In genomic region chr1:171329433-171330215, GRCm38 (mm10) we compare ENCODE assay signal across 8 mouse cellular contexts. TPM values are rescaled to one million over a fixed set of nuclear protein-coding genes. Genes with fewer than 3 reads are reported as not detected.
DNase-seq lines count a peak whose midpoint lies in the region; ATAC-seq and TF ChIP-seq lines count a peak whose summit lies in the region.

No protein-coding gene starts in this region.

- H3K27me3 ChIP-seq in hindbrain, postnatal 0 days (ENCODE audit: insufficient read depth, low read length), result no peaks in the 10 kb centered on the region
- no peaks in the 10 kb centered on the region for H3K27me3 ChIP-seq in liver, postnatal 0 days (ENCODE audit: insufficient read depth, low read length)

- peak overlapping the region; percentile 88 for H3K4me3 ChIP-seq in bone marrow macrophage, adult 2 months (ENCODE audit: insufficient read depth, low read length)
- H3K4me3 ChIP-seq in hindbrain, postnatal 0 days (ENCODE audit: low read length), result peak overlapping the region; percentile 89
- peak overlapping the region; percentile 91 for H3K4me3 ChIP-seq in liver, postnatal 0 days (ENCODE audit: low read depth, low read length)

- TF ChIP-seq POLR2A in bone marrow macrophage, adult 2 months (IDR thresholded peaks at IDR 0.05; ENCODE audit: borderline replicate concordance, low read depth, low read length), result no peak

- no peaks in the 10 kb centered on the region for H3K9me3 ChIP-seq in hindbrain, postnatal 0 days (ENCODE audit: low read length)
- no peaks in the 10 kb centered on the region for H3K9me3 ChIP-seq in liver, postnatal 0 days (ENCODE audit: low read length)

- H3K9ac ChIP-seq in hindbrain, postnatal 0 days (replicated peaks; ENCODE audit: low read length), result peak overlapping the region; percentile 93
- peak overlapping the region; percentile 93 for H3K9ac ChIP-seq in liver, postnatal 0 days (replicated peaks)

- peak overlapping the region; percentile 93 for H3K27ac ChIP-seq in bone marrow macrophage, adult 2 months (ENCODE audit: insufficient read depth, low read depth, low read length)
- peak overlapping the region; percentile 99 for H3K27ac ChIP-seq in hindbrain, postnatal 0 days
- peak overlapping the region; percentile 99 for H3K27ac ChIP-seq in liver, postnatal 0 days (ENCODE audit: low read depth)

- WGBS in hindbrain, postnatal 0 days, result 1% methylated on average over 47 of the region's 61 CpGs
- under 1% methylated on average over 51 of the region's 61 CpGs for WGBS in liver, postnatal 0 days (ENCODE audit: insufficient replicate concordance)

- TF ChIP-seq CTCF in bone marrow macrophage, adult 2 months (IDR thresholded peaks at IDR 0.05; ENCODE audit: low read depth, low read length), result no peak
- TF ChIP-seq CTCF in hindbrain, postnatal 0 days (IDR thresholded peaks at IDR 0.05; ENCODE audit: low read depth), result no peak
- TF ChIP-seq CTCF in liver, postnatal 0 days (IDR thresholded peaks at IDR 0.05; ENCODE audit: low read depth), result no peak

- peak; percentile 32 to 58 for DNase-seq in thymus, adult 18-20 months
- DNase-seq in thymus, postnatal 36 days, result no peak
- peak; percentile 46 for DNase-seq in hindbrain, postnatal 0 days (ENCODE audit: low spot score)
- DNase-seq in liver, postnatal 0 days, result no peak
- peak; percentile 88 for DNase-seq in retina, embryonic 14.5 days (ENCODE audit: low spot score)
- no peak for DNase-seq in ovary, postnatal 36 days (ENCODE audit: low spot score)

- peak overlapping the region; percentile 77 for H3K4me2 ChIP-seq in hindbrain, postnatal 0 days (ENCODE audit: low read depth, low read length)
- H3K4me2 ChIP-seq in liver, postnatal 0 days (ENCODE audit: low read depth, low read length), result peak overlapping the region; percentile 93

- peak; percentile 59 for ATAC-seq in erythroid progenitor cell, adult 5-6 weeks (replicated peaks; ENCODE audit: low FRiP score, poor library complexity, severe bottlenecking)
- ATAC-seq in hindbrain, postnatal 0 days, result peak; percentile 89
- ATAC-seq in liver, postnatal 0 days, result peak; percentile 18

- no peaks in the 10 kb centered on the region for H3K36me3 ChIP-seq in hindbrain, postnatal 0 days (ENCODE audit: insufficient read depth, low read length)
- 0 out of 2 replicates have a peak, but pooled peaks cover 2% of the 10 kb centered on the region for H3K36me3 ChIP-seq in liver, postnatal 0 days (replicated peaks; ENCODE audit: insufficient read depth, low read length)

- H3K4me1 ChIP-seq in bone marrow macrophage, adult 2 months (ENCODE audit: control insufficient read depth, insufficient read depth, low read length), result peaks cover 27% of the 10 kb centered on the region
- H3K4me1 ChIP-seq in hindbrain, postnatal 0 days (ENCODE audit: insufficient read depth, low read length), result peaks cover 14% of the 10 kb centered on the region; the same call in 1 of the 2 replicates
- peaks cover 24% of the 10 kb centered on the region for H3K4me1 ChIP-seq in liver, postnatal 0 days (ENCODE audit: insufficient read depth)

- no peak for TF ChIP-seq EP300 in liver, postnatal 0 days (IDR thresholded peaks at IDR 0.05; ENCODE audit: low read depth)

RNA-seq across cellular contexts. Expression of gene Dedd, which starts 0.7 kb away (rescaled TPM):
- 34.3 and 43.5 TPM in 2 replicates for polyA plus RNA-seq in bone marrow macrophage, adult 2 months (2012; ENCODE audit: insufficient read depth, insufficient read length, missing spikeins)
- total RNA-seq in erythroid progenitor cell, adult 5-6 weeks (2015; ENCODE audit: low replicate concordance), result 13.4 and 28.8 TPM in 2 replicates
- total RNA-seq in erythroid progenitor cell, adult 5-6 weeks (2017; ENCODE audit: low replicate concordance), result 3.3 and 6.5 TPM in 2 replicates
- total RNA-seq in hindbrain, postnatal 0 days (2014; rRNA removed), result 28.7 and 30.2 TPM in 2 replicates
- 38.4 and 39.9 TPM in 2 replicates for polyA plus RNA-seq in hindbrain, postnatal 0 days (2015; fragmentation: Nextera tagmentation; extraction: Ambion mirVana)
- polyA plus RNA-seq in liver, postnatal 0 days (2015; fragmentation: Nextera tagmentation; extraction: Ambion mirVana), result 16.4 and 17.7 TPM in 2 replicates

RNA-seq across cellular contexts. Expression of gene Nit1, which starts 15.8 kb away (rescaled TPM):
- 31.9 and 34.7 TPM in 2 replicates for polyA plus RNA-seq in bone marrow macrophage, adult 2 months (2012; ENCODE audit: insufficient read depth, insufficient read length, missing spikeins)
- total RNA-seq in erythroid progenitor cell, adult 5-6 weeks (2015; ENCODE audit: low replicate concordance), result 6.7 and 10.8 TPM in 2 replicates
- 11.6 and 24.5 TPM in 2 replicates for total RNA-seq in erythroid progenitor cell, adult 5-6 weeks (2017; ENCODE audit: low replicate concordance)
- 49.0 and 51.8 TPM in 2 replicates for total RNA-seq in hindbrain, postnatal 0 days (2014; rRNA removed)
- 44.7 and 45.9 TPM in 2 replicates for polyA plus RNA-seq in hindbrain, postnatal 0 days (2015; fragmentation: Nextera tagmentation; extraction: Ambion mirVana)
- 73.4 and 74.6 TPM in 2 replicates for polyA plus RNA-seq in liver, postnatal 0 days (2015; fragmentation: Nextera tagmentation; extraction: Ambion mirVana)

RNA-seq across cellular contexts. Expression of gene Pfdn2, which starts 15.8 kb away (rescaled TPM):
- polyA plus RNA-seq in bone marrow macrophage, adult 2 months (2012; ENCODE audit: insufficient read depth, insufficient read length, missing spikeins), result 64.4 and 74.8 TPM in 2 replicates
- 10.1 and 22.0 TPM in 2 replicates for total RNA-seq in erythroid progenitor cell, adult 5-6 weeks (2015; ENCODE audit: low replicate concordance)
- 9.0 and 10.1 TPM in 2 replicates for total RNA-seq in erythroid progenitor cell, adult 5-6 weeks (2017; ENCODE audit: low replicate concordance)
- total RNA-seq in hindbrain, postnatal 0 days (2014; rRNA removed), result 11.9 and 13.1 TPM in 2 replicates
- polyA plus RNA-seq in hindbrain, postnatal 0 days (2015; fragmentation: Nextera tagmentation; extraction: Ambion mirVana), result 136 and 140 TPM in 2 replicates
- polyA plus RNA-seq in liver, postnatal 0 days (2015; fragmentation: Nextera tagmentation; extraction: Ambion mirVana), result 46.2 and 47.7 TPM in 2 replicates

RNA-seq across cellular contexts. Expression of gene Klhdc9, which starts 31.0 kb away (rescaled TPM):
- polyA plus RNA-seq in bone marrow macrophage, adult 2 months (2012; ENCODE audit: insufficient read depth, insufficient read length, missing spikeins), result not detected in 2 replicates
- not detected in 2 replicates for total RNA-seq in erythroid progenitor cell, adult 5-6 weeks (2015; ENCODE audit: low replicate concordance)
- 3.3 TPM in 1 of 2 replicates, not detected in the other for total RNA-seq in erythroid progenitor cell, adult 5-6 weeks (2017; ENCODE audit: low replicate concordance)
- total RNA-seq in hindbrain, postnatal 0 days (2014; rRNA removed), result 4.3 and 5.1 TPM in 2 replicates
- 5.3 and 7.8 TPM in 2 replicates for polyA plus RNA-seq in hindbrain, postnatal 0 days (2015; fragmentation: Nextera tagmentation; extraction: Ambion mirVana)
- 0.59 and 0.60 TPM in 2 replicates for polyA plus RNA-seq in liver, postnatal 0 days (2015; fragmentation: Nextera tagmentation; extraction: Ambion mirVana)

RNA-seq across cellular contexts. Expression of gene Ufc1, which starts 34.8 kb away (rescaled TPM):
- polyA plus RNA-seq in bone marrow macrophage, adult 2 months (2012; ENCODE audit: insufficient read depth, insufficient read length, missing spikeins), result 97.2 and 100 TPM in 2 replicates
- 26.8 and 39.3 TPM in 2 replicates for total RNA-seq in erythroid progenitor cell, adult 5-6 weeks (2015; ENCODE audit: low replicate concordance)
- total RNA-seq in erythroid progenitor cell, adult 5-6 weeks (2017; ENCODE audit: low replicate concordance), result 1.7 and 14.2 TPM in 2 replicates
- total RNA-seq in hindbrain, postnatal 0 days (2014; rRNA removed), result 88.3 and 90.1 TPM in 2 replicates
- polyA plus RNA-seq in hindbrain, postnatal 0 days (2015; fragmentation: Nextera tagmentation; extraction: Ambion mirVana), result 142 and 146 TPM in 2 replicates
- 58.1 and 59.6 TPM in 2 replicates for polyA plus RNA-seq in liver, postnatal 0 days (2015; fragmentation: Nextera tagmentation; extraction: Ambion mirVana)

Comparison
In these comparisons a context has a peak if more than half of its experiments do, and no peak if none do; other contexts are left out.
1. DNase-seq: peak in thymus, adult 18-20 months (2 of 2), hindbrain, postnatal 0 days (single experiment) and retina, embryonic 14.5 days (single experiment); none in thymus, postnatal 36 days (0 of 2), liver, postnatal 0 days (single experiment) and ovary, postnatal 36 days (single experiment).
2. ATAC-seq: peak in every context shown above with its lines; median percentile 89 in hindbrain, postnatal 0 days; 59 in erythroid progenitor cell, adult 5-6 weeks; 18 in liver, postnatal 0 days.
3. Peak in every context shown above with its lines, with median percentiles within 50 percentile points of each other: H3K27ac ChIP-seq and H3K4me3 ChIP-seq.